Mouse (Mus musculus) embryonic facial prominence, embryonic 14.5 days (tissue): ENCODE results near the gene Zswim7. TPM values are rescaled to one million over a fixed set of nuclear protein-coding genes. Genes with fewer than 3 reads are reported as not detected.

Experiments
- ATAC-seq: fragments of 200-750 bp; cut with Nextera tagmentation; 2 replicates; pipeline ENCODE4 v1.8.0; 2017; ENCODE audit warnings: low read depth, moderate number of reproducible peaks, moderate TSS enrichment
- DNase-seq: peaks from one replicate; pipeline ENCODE4 v3.0.0-alpha.2; 2015; ENCODE audit warnings: low spot score
- H3K27ac ChIP-seq: fragments of 300-500 bp; sonication (generic); replicated peaks from 2 replicates; pipeline ENCODE4 v1.5.1; 2014; ENCODE audit warnings: low read depth, mild to moderate bottlenecking, low read length, moderate library complexity
- H3K27me3 ChIP-seq: fragments of 300-500 bp; sonication (generic); replicated peaks from 2 replicates; pipeline ENCODE4 v1.6.1; 2014; ENCODE audit warnings: low read length; ENCODE audit not compliant: control insufficient read depth, insufficient read depth
- H3K36me3 ChIP-seq: fragments of 300-500 bp; sonication (generic); 2 replicates; pipeline ENCODE4 v1.6.1; 2014; ENCODE audit warnings: low read length, mixed read lengths; ENCODE audit not compliant: control insufficient read depth, insufficient read depth
- H3K4me1 ChIP-seq: fragments of 300-500 bp; sonication (generic); 2 replicates; pipeline ENCODE4 v1.6.1; 2014; ENCODE audit warnings: antibody characterized with exemption, low read length; ENCODE audit not compliant: control insufficient read depth, insufficient read depth
- H3K4me2 ChIP-seq: fragments of 300-500 bp; sonication (generic); 2 replicates; pipeline ENCODE4 v1.6.1; 2014; ENCODE audit warnings: low read depth, mild to moderate bottlenecking, low read length, moderate library complexity, mixed read lengths
- H3K4me3 ChIP-seq: fragments of 300-500 bp; sonication (generic); 2 replicates; pipeline ENCODE4 v1.5.1; 2014; ENCODE audit warnings: low read depth, mild to moderate bottlenecking, low read length
- H3K9ac ChIP-seq: fragments of 300-500 bp; sonication (generic); 2 replicates; pipeline ENCODE4 v1.6.1; 2014; ENCODE audit warnings: low read depth, mild to moderate bottlenecking, low read length, moderate library complexity, mixed read lengths
- H3K9me3 ChIP-seq: fragments of 300-500 bp; sonication (generic); 2 replicates; pipeline ENCODE4 v1.6.1; 2016; ENCODE audit warnings: low read length; ENCODE audit not compliant: control insufficient read depth
- WGBS: fragments of 180-500 bp; shearing (Covaris S2); extraction: QIAGEN DNeasy Blood & Tissue Kit; methylation state at CpG from one replicate; pipeline ENCODE4 v1.1.7; 2014; 5-methylcytosine and 5-hydroxymethylcytosine counted together
- polyA plus RNA-seq: library from polyadenylated mRNA; unstranded; fragments of >200 nt; fragmentation: Nextera tagmentation; extraction: Ambion mirVana; gene quantifications from 2 replicates; pipeline ENCODE4 v1.2.1, GENCODE M21; 2014

The Zswim7 gene
- polyA plus RNA-seq, 1 experiment from 2014 or later, result 25.2 TPM

DNA sequence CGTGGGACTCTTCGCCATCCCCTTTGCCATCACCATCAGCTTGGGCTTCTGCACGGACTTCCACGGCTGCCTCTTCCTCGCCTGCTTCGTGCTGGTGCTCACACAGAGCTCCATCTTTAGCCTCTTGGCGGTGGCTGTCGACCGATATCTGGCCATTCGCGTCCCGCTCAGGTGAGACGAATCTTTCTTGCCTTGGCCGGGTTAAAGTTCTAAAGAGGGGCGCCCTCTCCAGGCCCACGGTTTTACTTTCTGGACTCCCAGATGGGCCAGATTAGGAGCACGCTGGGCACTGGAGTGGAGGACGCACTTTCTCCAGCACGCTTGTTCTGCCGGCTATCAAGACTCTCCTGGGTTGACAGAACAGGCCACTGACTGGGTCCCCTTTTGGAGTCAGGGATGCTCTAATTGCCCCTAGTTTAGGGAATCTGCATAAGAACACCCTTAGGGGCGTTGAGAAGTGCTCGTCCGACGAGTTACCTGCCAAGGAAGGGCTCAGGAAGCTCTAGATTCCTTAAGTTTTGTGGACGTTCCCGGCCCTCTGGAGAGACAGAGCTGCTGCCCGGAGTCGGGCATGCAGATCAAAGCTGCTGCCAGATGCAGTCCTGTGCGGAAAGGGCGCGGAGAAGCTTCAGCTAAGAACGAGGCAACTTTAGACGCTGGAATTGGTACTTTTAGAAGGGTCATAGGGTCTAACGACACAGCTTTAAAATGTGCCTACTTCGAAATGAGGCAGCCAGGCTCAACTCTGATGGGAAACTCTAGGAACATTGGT lies 31.7 kb downstream of the Zswim7 start:
- 3% methylated on average over 35 of the region's 35 CpGs for WGBS
- DNase-seq (peak; percentile 26), ATAC-seq (peak; percentile 20)
- H3K27me3 ChIP-seq, result no peaks in the 10 kb centered on the region
- no peaks in the 10 kb centered on the region for H3K9me3 ChIP-seq
- peaks cover 17% of the 10 kb centered on the region for H3K4me1 ChIP-seq
- H3K4me2 ChIP-seq, result peak overlapping the region; percentile 98
- H3K9ac ChIP-seq, result peak overlapping the region; percentile 68
- H3K4me3 ChIP-seq, result peak overlapping the region; percentile 65
- H3K27ac ChIP-seq, result peak overlapping the region; percentile 28; the same call in 1 of the 2 replicates
- no peaks in the 10 kb centered on the region for H3K36me3 ChIP-seq

DNA sequence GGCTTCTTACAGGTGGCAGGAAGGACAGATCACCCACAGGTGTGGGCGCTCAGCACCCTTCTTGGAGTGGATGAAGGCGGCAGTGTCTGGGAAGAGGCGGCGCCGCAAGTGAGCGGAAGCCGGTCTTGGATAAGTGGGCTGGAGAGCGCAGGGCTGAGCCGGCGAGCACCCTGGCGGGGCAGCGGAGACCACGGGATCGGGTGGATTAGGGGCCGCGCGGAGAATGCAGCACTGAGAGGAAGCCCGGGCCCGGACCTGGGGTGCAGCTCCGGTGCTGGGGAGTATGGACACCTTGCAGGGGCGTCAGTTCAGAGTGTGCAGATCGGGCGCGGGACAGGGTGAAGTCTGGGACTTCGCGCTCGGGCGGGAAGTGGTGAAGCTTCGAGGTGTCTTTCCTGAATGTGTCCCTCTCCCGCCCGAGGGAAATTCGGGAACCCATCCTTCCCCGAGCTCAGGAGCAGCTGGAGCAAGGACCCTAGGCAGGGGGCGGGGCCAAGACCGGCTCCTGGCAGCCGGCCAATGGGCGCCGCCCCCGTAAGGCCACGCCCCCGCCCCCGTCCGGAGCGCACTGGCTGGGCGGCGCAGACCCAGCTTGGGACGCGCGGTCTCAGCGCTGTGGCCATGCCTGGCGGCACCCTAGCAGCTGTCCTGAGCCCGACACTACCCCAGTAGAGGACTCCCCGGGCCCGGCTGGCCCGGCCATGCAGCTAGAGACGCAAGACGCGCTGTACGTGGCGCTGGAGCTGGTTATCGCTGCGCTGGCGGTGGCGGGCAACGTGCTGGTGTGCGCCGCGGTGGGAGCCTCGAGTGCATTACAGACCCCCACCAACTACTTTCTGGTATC lies 32.6 kb downstream of the Zswim7 start, which contains the start of gene Adora2b:
Gene Adora2b (plus strand): TSS at position 584 of the 844 bp plus-strand sequence.
- DNase-seq (peak; percentile 86), ATAC-seq (peak; percentile 91)
- no peaks in the 10 kb centered on the region for H3K27me3 ChIP-seq
- peak within 1 kb of the TSS; percentile 98 for H3K4me2 ChIP-seq
- peak within 1 kb of the TSS; percentile 28; the same call in 1 of the 2 replicates for H3K27ac ChIP-seq
- H3K36me3 ChIP-seq, result no peaks in the 10 kb centered on the region
- WGBS, result 0% methylated on average over 43 of the region's 69 CpGs
- peak within 1 kb of the TSS; percentile 65 for H3K4me3 ChIP-seq
- peaks cover 17% of the 10 kb centered on the region for H3K4me1 ChIP-seq
- peak within 1 kb of the TSS; percentile 68 for H3K9ac ChIP-seq
- no peaks in the 10 kb centered on the region for H3K9me3 ChIP-seq

DNA sequence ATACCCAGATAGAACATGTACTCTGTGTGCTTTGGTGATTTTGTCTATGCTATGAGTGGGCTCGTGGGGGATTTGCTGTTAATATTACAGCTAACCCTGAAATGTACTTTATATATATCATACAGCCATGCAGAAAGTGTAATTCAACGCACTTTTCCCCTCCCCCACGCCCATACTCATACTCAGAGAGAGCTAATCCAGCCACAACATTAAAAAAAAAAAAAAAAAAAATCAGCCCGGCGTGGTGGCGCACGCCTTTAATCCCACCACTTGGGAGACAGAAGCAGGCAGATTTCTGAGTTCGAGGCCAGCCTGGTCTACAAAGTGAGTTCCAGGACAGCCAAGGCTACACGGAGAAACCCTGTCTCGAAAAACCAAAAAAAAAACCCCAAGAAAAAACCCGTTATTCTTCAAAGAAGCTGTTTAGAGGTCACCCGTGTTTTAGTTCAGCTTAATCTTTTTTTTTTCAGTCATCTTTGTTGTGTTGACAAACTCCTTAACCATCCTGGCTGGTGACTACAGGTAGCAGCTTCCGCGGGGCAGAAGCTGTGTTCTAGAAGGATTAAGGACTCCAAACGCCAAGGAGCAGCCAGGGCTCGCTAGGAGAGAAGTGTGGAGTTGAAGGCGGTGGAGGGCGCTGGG lies 33.3 kb downstream of the Zswim7 start:
- Histone ChIP-seq H3K4me1 (peaks cover 17% of the 10 kb centered on the region), H3K9ac (peak overlapping the region; percentile 68), H3K27ac (0 out of 2 replicates have a peak overlapping the region, but pooled peaks have one; percentile 28), H3K36me3 (no peaks in the 10 kb centered on the region), H3K4me3 (peak overlapping the region; percentile 65), H3K9me3 (no peaks in the 10 kb centered on the region), H3K27me3 (no peaks in the 10 kb centered on the region), H3K4me2 (peak overlapping the region; percentile 98)
- DNase-seq (no peak), ATAC-seq (no peak)
- 36% methylated on average over 18 of the region's 18 CpGs for WGBS

DNA sequence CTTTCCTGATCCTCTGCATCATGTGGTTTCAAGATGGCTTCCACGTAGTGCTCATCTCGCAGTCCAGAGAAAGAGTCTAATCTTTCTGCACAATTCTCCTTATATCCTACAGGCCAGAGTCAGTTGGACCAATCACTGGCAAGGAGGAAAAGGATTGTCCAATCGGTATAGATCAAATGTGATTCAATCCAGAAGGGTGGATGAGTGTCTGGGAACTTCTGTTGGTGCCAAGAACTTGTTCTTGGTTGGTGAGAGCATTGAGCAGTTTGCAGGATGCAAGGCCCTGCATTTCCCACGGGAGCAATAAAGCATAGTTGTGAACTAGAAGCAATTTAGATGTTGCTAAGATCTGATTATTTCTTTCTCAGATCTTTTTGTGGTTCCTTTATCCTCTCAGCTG lies 36.7 kb downstream of the Zswim7 start:
- 91% methylated on average over 4 of the region's 4 CpGs for whole genome bisulfite sequencing
- Histone ChIP-seq H3K4me2 (no peak overlapping the region), H3K27ac (no peak overlapping the region), H3K9ac (no peak overlapping the region), H3K36me3 (no peaks in the 10 kb centered on the region), H3K4me3 (no peak overlapping the region), H3K9me3 (no peaks in the 10 kb centered on the region), H3K27me3 (no peaks in the 10 kb centered on the region), H3K4me1 (no peaks in the 10 kb centered on the region)
- no peak for DNase-seq
- ATAC-seq, result no peak

DNA sequence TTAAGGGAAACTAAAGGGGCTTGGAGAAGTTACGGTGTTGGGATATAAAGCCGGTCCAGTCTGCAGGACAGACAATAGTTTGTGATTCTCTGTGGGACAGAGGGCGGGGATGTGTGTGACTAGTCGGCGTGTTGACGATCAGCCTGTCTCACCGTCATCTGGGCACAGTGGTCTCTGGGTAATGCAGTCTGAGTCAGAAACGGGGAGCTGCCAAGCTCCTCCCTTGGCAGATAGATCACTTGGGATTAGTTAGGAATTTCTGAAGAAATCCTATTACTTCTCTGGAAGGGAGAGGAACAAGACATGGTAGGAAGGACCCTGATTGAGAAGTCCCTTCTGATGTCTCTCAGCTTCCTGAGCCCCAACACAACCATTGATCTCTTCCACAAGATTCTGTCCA lies 37.3 kb downstream of the Zswim7 start:
- ATAC-seq (no peak), DNase-seq (no peak)
- no peak overlapping the region for H3K27ac ChIP-seq
- no peaks in the 10 kb centered on the region for H3K27me3 ChIP-seq
- no peaks in the 10 kb centered on the region for H3K9me3 ChIP-seq
- no peak overlapping the region for H3K9ac ChIP-seq
- H3K4me1 ChIP-seq, result no peaks in the 10 kb centered on the region
- H3K36me3 ChIP-seq, result no peaks in the 10 kb centered on the region
- no peak overlapping the region for H3K4me3 ChIP-seq
- 76% methylated on average over 8 of the region's 8 CpGs for WGBS
- H3K4me2 ChIP-seq, result no peak overlapping the region

DNA sequence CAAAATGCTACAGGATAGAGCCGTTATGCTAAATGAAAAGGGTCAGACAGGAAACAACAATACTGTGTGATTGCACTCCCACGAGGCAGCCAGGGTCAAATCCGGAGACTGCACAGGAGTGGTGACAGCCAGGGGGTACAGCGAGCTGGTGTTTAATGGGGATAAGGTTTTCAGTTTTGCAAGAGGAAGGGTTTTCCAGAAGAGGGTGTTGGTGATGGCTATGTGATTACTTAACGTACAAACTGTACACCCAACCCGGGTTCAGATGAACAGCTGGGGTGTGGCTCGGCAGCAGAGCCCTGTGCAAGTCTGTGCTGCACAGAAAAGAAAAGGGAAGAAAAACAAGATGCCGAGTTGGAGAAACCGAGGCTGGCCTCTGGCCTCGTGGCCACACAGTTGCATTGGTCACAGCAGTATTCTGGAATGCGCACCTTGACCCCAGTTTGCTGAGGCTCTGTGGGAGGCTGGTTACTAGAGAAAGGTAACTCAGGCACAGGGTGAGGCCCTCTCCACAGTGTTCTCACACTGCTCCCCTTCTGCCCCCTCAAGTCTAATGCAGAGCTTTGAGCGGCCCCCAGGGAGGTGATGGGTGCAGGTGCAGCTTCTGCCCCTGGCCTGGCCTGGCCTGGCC lies 40.4 kb downstream of the Zswim7 start:
- Histone ChIP-seq H3K36me3 (no peaks in the 10 kb centered on the region), H3K27ac (no peak overlapping the region), H3K9ac (no peak overlapping the region), H3K4me3 (no peak overlapping the region), H3K4me1 (no peaks in the 10 kb centered on the region), H3K9me3 (no peaks in the 10 kb centered on the region), H3K4me2 (no peak overlapping the region), H3K27me3 (no peaks in the 10 kb centered on the region)
- 68% methylated on average over 12 of the region's 12 CpGs for WGBS
- no peak for DNase-seq
- no peak for ATAC-seq

DNA sequence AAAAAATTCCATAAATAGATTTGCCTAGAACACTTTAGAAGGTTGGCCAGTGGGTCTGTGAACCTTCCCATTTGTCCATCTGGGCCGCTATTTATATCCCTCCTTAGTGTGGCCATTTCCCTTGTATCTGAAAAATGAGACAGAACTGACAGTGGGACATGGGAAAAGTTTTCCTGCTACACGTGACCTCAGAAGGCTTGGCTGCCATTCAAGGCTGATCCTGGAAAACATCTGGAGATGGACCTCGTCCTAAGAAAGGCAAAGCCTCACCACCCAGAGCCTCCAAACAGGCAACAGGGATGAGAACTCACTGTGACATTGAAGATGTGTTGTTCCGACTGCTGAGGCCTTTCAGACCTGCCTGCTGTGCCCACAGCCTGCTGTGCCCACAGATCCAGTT lies 56.4 kb downstream of the Zswim7 start:
- DNase-seq (peak; percentile 57), ATAC-seq (no peak)
- H3K9ac ChIP-seq, result no peak overlapping the region
- no peak overlapping the region for H3K4me3 ChIP-seq
- no peaks in the 10 kb centered on the region for H3K27me3 ChIP-seq
- no peaks in the 10 kb centered on the region for H3K9me3 ChIP-seq
- 0 out of 2 replicates have a peak, but pooled peaks cover 5% of the 10 kb centered on the region for H3K4me1 ChIP-seq
- no peaks in the 10 kb centered on the region for H3K36me3 ChIP-seq
- H3K27ac ChIP-seq, result no peak overlapping the region
- no peak overlapping the region for H3K4me2 ChIP-seq
- 53% methylated on average over 4 of the region's 4 CpGs for WGBS

DNA sequence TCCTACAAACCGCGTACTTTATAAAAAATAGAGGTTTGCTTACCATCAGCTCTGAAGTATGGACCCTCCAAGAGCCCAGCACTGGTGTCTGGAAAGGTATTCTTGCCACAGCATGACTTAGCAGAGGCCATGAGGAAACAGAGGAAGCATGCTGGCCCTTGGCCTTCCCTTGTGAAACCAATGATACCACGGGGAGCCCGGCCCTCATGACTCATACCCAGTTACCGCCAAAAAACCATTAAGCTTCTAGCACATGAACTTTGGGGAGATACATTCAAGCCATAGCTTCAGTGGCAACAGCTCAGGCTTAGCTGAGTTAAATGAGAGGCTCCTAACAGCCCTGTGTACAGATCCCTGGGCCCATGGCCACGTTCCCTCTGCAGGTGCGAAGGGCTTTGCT lies 57.2 kb downstream of the Zswim7 start:
- no peak for ATAC-seq
- no peak overlapping the region for H3K4me3 ChIP-seq

More for the DNA sequence above, 57.2 kb downstream of the Zswim7 start:
- Histone ChIP-seq H3K9ac (no peak overlapping the region), H3K4me2 (no peak overlapping the region), H3K27ac (no peak overlapping the region), H3K36me3 (no peaks in the 10 kb centered on the region), H3K9me3 (no peaks in the 10 kb centered on the region), H3K27me3 (no peaks in the 10 kb centered on the region), H3K4me1 (0 out of 2 replicates have a peak, but pooled peaks cover 5% of the 10 kb centered on the region)
- 83% methylated on average over 7 of the region's 7 CpGs for WGBS
- DNase-seq, result no peak
